Mouse (Mus musculus) MEL (cell line): ENCODE results near the gene Colgalt2. TPM values are rescaled to one million over a fixed set of nuclear protein-coding genes. Genes with fewer than 3 reads are reported as not detected.
A peak's percentile ranks its signal among the peaks of the same experiment; 100 is the strongest.

ENCODE experiments used
- DNase-seq: peaks from one replicate; pipeline ENCODE4 v3.0.0; 2011; ENCODE audit warnings: low read depth, low spot score
- H3K27ac ChIP-seq: 2 replicates; pipeline ENCODE4 v1.5.1; 2012; ENCODE audit warnings: low read depth, mild to moderate bottlenecking, control low read depth, low read length, moderate library complexity; ENCODE audit not compliant: control insufficient read depth
- H3K27me3 ChIP-seq, 2 experiments: fragments of 150-350 bp in 1 of 2; sonication (generic) in 1 of 2; 2 replicates each; pipeline ENCODE4 v1.6.1; 2012; ENCODE audit warnings: low read length in 2 of 2, mild to moderate bottlenecking in 2 of 2, improper control_type of control experiment in 1 of 2, moderate library complexity in 1 of 2; ENCODE audit not compliant: insufficient read depth in 2 of 2, control insufficient read depth in 1 of 2
- H3K36me3 ChIP-seq, 2 experiments: 2 replicates each; pipeline ENCODE4 v1.6.1; 2012 to 2014; ENCODE audit warnings: low read length in 2 of 2, improper control_type of control experiment in 1 of 2, inconsistent platforms in 1 of 2, mild to moderate bottlenecking in 1 of 2; ENCODE audit not compliant: insufficient read depth in 2 of 2, control insufficient read depth in 1 of 2
- H3K4me1 ChIP-seq, 2 experiments: fragments of 150-350 bp in 1 of 2; sonication (generic) in 1 of 2; 2 replicates each; pipeline ENCODE4 v1.6.1; 2012; ENCODE audit warnings: low read length in 2 of 2, improper control_type of control experiment in 1 of 2, mild to moderate bottlenecking in 1 of 2; ENCODE audit not compliant: insufficient read depth in 2 of 2, control insufficient read depth in 1 of 2
- H3K4me3 ChIP-seq, 2 experiments: fragments of 150-350 bp in 1 of 2; sonication (generic) in 1 of 2; 2 replicates each; pipeline ENCODE4 v1.5.1; 2012; ENCODE audit warnings: low read depth in 2 of 2, low read length in 2 of 2, mild to moderate bottlenecking in 2 of 2, moderate library complexity in 2 of 2, control low read depth in 1 of 2, improper control_type of control experiment in 1 of 2; ENCODE audit not compliant: control insufficient read depth in 1 of 2, insufficient read depth in 1 of 2
- H3K79me2 ChIP-seq: 2 replicates; pipeline ENCODE4 v1.6.1; 2012; ENCODE audit warnings: mild to moderate bottlenecking, low read length, moderate library complexity; ENCODE audit not compliant: control insufficient read depth, poor library complexity, insufficient read depth
- H3K9ac ChIP-seq: 2 replicates; pipeline ENCODE4 v1.6.1; 2012; ENCODE audit warnings: low read depth, mild to moderate bottlenecking, control low read depth, low read length, moderate library complexity; ENCODE audit not compliant: control insufficient read depth, poor library complexity, severe bottlenecking
- H3K9me3 ChIP-seq: fragments of 150-350 bp; sonication (generic); replicated peaks from 2 replicates; pipeline ENCODE4 v1.6.1; 2012; ENCODE audit warnings: mild to moderate bottlenecking, low read length, improper control_type of control experiment, moderate library complexity; ENCODE audit not compliant: insufficient read depth
- BHLHE40 ChIP-seq: IDR thresholded peaks from 2 replicates; pipeline ENCODE4 v1.6.1; 2012; ENCODE audit warnings: low read depth, mild to moderate bottlenecking, inconsistent platforms, low read length, improper control_type of control experiment, borderline replicate concordance
- CTCF ChIP-seq, 3 experiments: IDR thresholded peaks in 2 of 3; conservative IDR thresholded peaks in 1 of 3; 2 replicates each; pipeline ENCODE4 v1.5.1; 2011 to 2012; ENCODE audit warnings: low read length in 3 of 3, low read depth in 2 of 3, mild to moderate bottlenecking in 2 of 3, improper control_type of control experiment in 1 of 3, inconsistent platforms in 1 of 3, mixed read lengths in 1 of 3, moderate library complexity in 1 of 3; ENCODE audit not compliant: control insufficient read depth in 1 of 3, insufficient read depth in 1 of 3, poor library complexity in 1 of 3, severe bottlenecking in 1 of 3
- EP300 ChIP-seq, 2 experiments: IDR thresholded peaks; 2 replicates each; pipeline ENCODE4 v1.6.1; 2011; ENCODE audit warnings: improper control_type of control experiment in 2 of 2, low read length in 2 of 2, low read depth in 1 of 2, mild to moderate bottlenecking in 1 of 2
- GATA1 ChIP-seq: IDR thresholded peaks from 2 replicates; pipeline ENCODE4 v1.6.1; 2011; ENCODE audit warnings: low read depth, low read length, improper control_type of control experiment
- JUND ChIP-seq: IDR thresholded peaks from 2 replicates; pipeline ENCODE4 v1.6.1; 2011; ENCODE audit warnings: low read depth, mild to moderate bottlenecking, improper control_type of control experiment, low read length
- MXI1 ChIP-seq: IDR thresholded peaks from 2 replicates; pipeline ENCODE4 v1.6.1; 2011; ENCODE audit warnings: mild to moderate bottlenecking, low read depth, low read length, improper control_type of control experiment
- MYC ChIP-seq: IDR thresholded peaks from 2 replicates; pipeline ENCODE4 v1.6.1; 2011; ENCODE audit warnings: low read depth, mild to moderate bottlenecking, low read length, improper control_type of control experiment, moderate library complexity
- NRF1 ChIP-seq: IDR thresholded peaks from 2 replicates; pipeline ENCODE4 v1.6.1; 2014; ENCODE audit warnings: low read depth, mild to moderate bottlenecking, inconsistent platforms, low read length, improper control_type of control experiment, moderate library complexity; ENCODE audit not compliant: poor library complexity, insufficient read depth, severe bottlenecking
- RAD21 ChIP-seq: IDR thresholded peaks from 2 replicates; pipeline ENCODE4 v1.6.1; 2011; ENCODE audit warnings: mild to moderate bottlenecking, low read depth, low read length, improper control_type of control experiment
- SIN3A ChIP-seq: IDR thresholded peaks from 2 replicates; pipeline ENCODE4 v1.6.1; 2012; ENCODE audit warnings: low read length, improper control_type of control experiment, inconsistent platforms
- SMC3 ChIP-seq: IDR thresholded peaks from 2 replicates; pipeline ENCODE4 v1.6.1; 2011; ENCODE audit warnings: low read depth, low read length, improper control_type of control experiment
- TAL1 ChIP-seq: IDR thresholded peaks from 2 replicates; pipeline ENCODE4 v1.6.1; 2012; ENCODE audit warnings: mild to moderate bottlenecking, inconsistent platforms, low read length, moderate library complexity, mixed read lengths
- ZC3H11A ChIP-seq: IDR thresholded peaks from 2 replicates; pipeline ENCODE4 v1.6.1; 2012; ENCODE audit warnings: low read depth, mild to moderate bottlenecking, inconsistent platforms, low read length, improper control_type of control experiment
- ZMIZ1 ChIP-seq: IDR thresholded peaks from 2 replicates; pipeline ENCODE4 v1.6.1; 2012; ENCODE audit warnings: low read depth, mild to moderate bottlenecking, inconsistent platforms, low read length, improper control_type of control experiment, moderate library complexity
- polyA plus RNA-seq, 2 experiments: library from polyadenylated mRNA; stranded (reverse) in 1 of 2; unstranded in 1 of 2; fragments of >175 nt in 1 of 2; fragments of >200 nt in 1 of 2; gene quantifications; 2 replicates each; pipeline versions ENCODE4 v1.2.1 to v1.2.4; 2012; ENCODE audit warnings: low replicate concordance in 2 of 2, low read depth in 1 of 2; ENCODE audit not compliant: insufficient read length in 2 of 2, insufficient read depth in 1 of 2, missing spikeins in 1 of 2
- total RNA-seq: library from RNA; depleted of rRNA; stranded (reverse); fragments of 300-350 nt; gene quantifications from 2 replicates; pipeline ENCODE4 v1.2.3, GENCODE M21; 2012

The Colgalt2 gene
- total and polyA plus RNA-seq, 3 experiments, result not detected

- TF ChIP-seq GATA1 (no peak), ZMIZ1 (no peak), TAL1 (no peak), EP300 (IDR thresholded peaks at IDR 0.05; ENCODE audit: low read depth in 1 of 2, low read length in 2 of 2) (peak in 1 of 2 experiments; percentile 19; a peak in 1 of 4 replicates), JUND (no peak)
- Histone ChIP-seq H3K36me3 (peaks cover 0 to 8% of the 10 kb centered on the region in 2 experiments; a peak in 2 of 4 replicates), H3K9me3 (no peaks in the 10 kb centered on the region)
Observed at GRCm38 (mm10) chr1:152523292-152523691, 123.7 kb downstream of the Colgalt2 start.

GRCm38 (mm10) chr1:152524098-152524892 lies 124.7 kb downstream of the Colgalt2 start:
- 0 out of 4 replicates have a peak overlapping the region, but pooled peaks of 1 of the 2 experiments have one; percentile 9 for H3K4me3 ChIP-seq
- peaks cover 0 to 8% of the 10 kb centered on the region in 2 experiments; a peak in 2 of 4 replicates for H3K36me3 ChIP-seq
- H3K79me2 ChIP-seq, result no peaks in the 10 kb centered on the region

More at GRCm38 (mm10) chr1:152523292-152523691, 123.7 kb downstream of the Colgalt2 start:
- peak; percentile 11 for DNase-seq
- H3K4me1 ChIP-seq, result peaks cover 5 to 22% of the 10 kb centered on the region in 2 experiments
- H3K79me2 ChIP-seq, result no peaks in the 10 kb centered on the region
- no peak overlapping the region for H3K4me3 ChIP-seq
- no peaks in the 10 kb centered on the region; a peak in 1 of 4 replicates for H3K27me3 ChIP-seq
- H3K27ac ChIP-seq, result no peak overlapping the region
- H3K9ac ChIP-seq, result no peak overlapping the region

DNA sequence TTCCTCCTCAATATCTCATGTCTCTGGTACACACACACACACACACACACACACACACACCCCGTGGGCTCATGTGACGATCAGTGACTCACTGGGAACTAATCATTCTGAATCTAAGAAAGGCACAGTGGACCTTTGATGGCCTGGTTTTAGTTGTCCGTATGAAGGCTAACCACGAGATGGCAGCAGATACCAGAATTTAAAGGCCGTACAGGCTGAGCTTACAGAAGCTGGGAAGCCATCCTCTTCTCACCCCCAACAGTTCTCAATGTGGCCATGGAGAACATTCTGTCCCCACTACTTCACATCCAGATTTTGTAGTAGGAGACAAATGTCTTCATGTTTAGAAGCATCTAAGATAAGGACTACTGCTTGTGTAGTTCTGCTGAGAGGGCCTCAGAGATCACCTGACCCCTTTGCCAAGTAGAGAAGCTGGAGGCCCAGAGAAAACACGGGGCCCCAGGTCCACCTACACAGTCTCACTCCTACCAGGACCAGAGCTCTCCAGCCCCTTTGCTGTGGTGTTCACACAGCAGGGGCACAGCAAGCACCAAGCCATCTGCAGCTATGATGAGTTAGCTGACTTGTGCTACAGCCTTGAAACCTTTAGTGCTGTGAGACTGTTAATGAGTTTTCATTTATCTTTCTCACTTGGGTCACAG lies 125.5 kb downstream of the Colgalt2 start:
- H3K4me1 ChIP-seq, result peaks cover 5 to 22% of the 10 kb centered on the region in 2 experiments
- peak; percentile 43 for TF ChIP-seq SIN3A
- TF ChIP-seq BHLHE40, result peak; percentile 38; the same call in 1 of the 2 replicates
- peak; percentile 90 for TF ChIP-seq ZC3H11A
- TF ChIP-seq MYC, result 0 out of 2 replicates have a peak, but pooled peaks have one; percentile 42
- TF ChIP-seq ZMIZ1, result no peak
- TF ChIP-seq CTCF (IDR thresholded peaks at IDR 0.05 in 2 of 3, conservative IDR thresholded peaks at IDR 0.05 in 1 of 3; ENCODE audit: control insufficient read depth in 1 of 3, insufficient read depth in 1 of 3, low read depth in 2 of 3, low read length in 3 of 3, poor library complexity in 1 of 3, severe bottlenecking in 1 of 3), result peak; percentile 46 to 92 (median 73)
- no peak for TF ChIP-seq NRF1
- TF ChIP-seq RAD21, result peak; percentile 96
- peak; percentile 88 for TF ChIP-seq SMC3
- DNase-seq, result peak; percentile 84
- H3K79me2 ChIP-seq, result no peaks in the 10 kb centered on the region
- H3K27ac ChIP-seq, result no peak overlapping the region
- H3K4me3 ChIP-seq, result 0 out of 4 replicates have a peak overlapping the region, but pooled peaks of 1 of the 2 experiments have one; percentile 9
- H3K9me3 ChIP-seq, result no peaks in the 10 kb centered on the region
- peaks cover 0 to 2% of the 10 kb centered on the region in 2 experiments; a peak in 1 of 4 replicates for H3K27me3 ChIP-seq
- peaks cover 0 to 8% of the 10 kb centered on the region in 2 experiments; a peak in 2 of 4 replicates for H3K36me3 ChIP-seq
- no peak overlapping the region for H3K9ac ChIP-seq

More at GRCm38 (mm10) chr1:152524098-152524892, 124.7 kb downstream of the Colgalt2 start:
- Histone ChIP-seq H3K4me1 (peaks cover 5 to 22% of the 10 kb centered on the region in 2 experiments), H3K27ac (no peak overlapping the region), H3K9me3 (no peaks in the 10 kb centered on the region), H3K9ac (no peak overlapping the region), H3K27me3 (peaks cover 0 to under 1% of the 10 kb centered on the region in 2 experiments; a peak in 1 of 4 replicates)
- DNase-seq, result peak; percentile 47
- 0 out of 2 replicates have a peak, but pooled peaks have one; percentile 27 for TF ChIP-seq MXI1
- TF ChIP-seq SIN3A, result no peak
- peak; percentile 18; the same call in 1 of the 2 replicates for TF ChIP-seq BHLHE40
- 0 out of 2 replicates have a peak, but pooled peaks have one; percentile 31 for TF ChIP-seq MYC
